Comparison of ENCODE assay signal across 18 mouse cellular contexts in the genomic region with DNA sequence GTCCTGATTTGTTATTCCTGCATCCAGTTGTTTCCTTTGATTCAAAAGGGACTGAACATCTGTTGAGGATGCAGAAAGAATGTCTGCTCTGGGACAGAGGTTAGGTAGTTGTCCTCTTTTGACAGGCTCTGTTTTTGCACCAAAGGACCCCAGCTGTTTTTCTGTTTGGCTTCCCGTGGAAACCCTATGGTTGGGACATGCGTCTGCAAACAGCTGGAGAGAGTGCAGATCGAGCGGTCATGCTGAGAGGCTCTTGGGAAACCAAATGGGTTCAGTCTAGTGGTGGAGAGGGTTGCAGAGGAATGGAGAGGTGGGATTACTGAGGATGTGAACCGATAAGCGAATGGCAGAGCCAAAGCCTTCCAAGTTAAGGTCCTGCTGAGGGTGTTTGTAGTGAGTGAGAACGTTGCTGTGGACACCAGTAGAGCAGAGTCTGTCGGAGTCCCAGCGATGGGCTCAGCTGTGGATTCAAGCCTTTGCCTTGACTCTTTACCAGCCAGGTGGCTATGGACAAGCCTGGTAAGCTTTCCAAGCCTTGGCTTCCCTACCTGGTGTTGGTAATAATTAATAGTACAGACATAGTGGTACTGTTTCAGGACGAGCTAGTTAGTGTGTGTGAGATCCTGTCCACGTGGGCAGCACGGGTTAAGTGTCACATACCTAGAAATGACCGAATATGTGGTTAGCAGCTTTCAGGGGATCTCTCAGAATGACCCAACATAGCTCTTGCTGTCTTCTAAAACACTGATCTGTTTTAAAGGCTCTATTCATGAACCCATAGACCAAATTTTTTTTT. TPM values are rescaled to one million over a fixed set of nuclear protein-coding genes. Genes with fewer than 3 reads are reported as not detected.
DNase-seq lines count a peak whose midpoint lies in the region; ATAC-seq and TF ChIP-seq lines count a peak whose summit lies in the region.
"Had no signal": no experiment of that assay in that cellular context is flagged by ENCODE, and none has a peak within 500 bp of the region (broad histone marks: within the 10 kb centered on the region; RNA-seq: fewer than 3 reads in every experiment).

No protein-coding gene starts in this region.

- no peak overlapping the region for H3K9ac ChIP-seq in heart, postnatal 0 days (replicated peaks; ENCODE audit: low read depth, low read length)
- no peak overlapping the region for H3K9ac ChIP-seq in heart, embryonic 11.5 days (ENCODE audit: low read depth, low read length)
- H3K9ac ChIP-seq: embryonic facial prominence, embryonic 12.5 days; hindbrain, embryonic 14.5 days; liver, embryonic 12.5 days; neural tube, embryonic 12.5 days had no signal

- no peak for TF ChIP-seq EP300 in heart, postnatal 0 days (IDR thresholded peaks at IDR 0.05; ENCODE audit: low read depth)

- H3K4me2 ChIP-seq in heart, postnatal 0 days (ENCODE audit: low read depth, low read length), result no peak overlapping the region
- H3K4me2 ChIP-seq in heart, embryonic 11.5 days, result no peak overlapping the region
- H3K4me2 ChIP-seq: embryonic facial prominence, embryonic 12.5 days; hindbrain, embryonic 14.5 days; liver, embryonic 12.5 days; neural tube, embryonic 12.5 days had no signal

- H3K27ac ChIP-seq in heart, postnatal 0 days (ENCODE audit: low read depth), result 0 out of 2 replicates have a peak overlapping the region, but pooled peaks have one; percentile 41
- no peak overlapping the region for H3K27ac ChIP-seq in heart, embryonic 11.5 days (ENCODE audit: low read depth, low read length)
- H3K27ac ChIP-seq: embryonic facial prominence, embryonic 12.5 days; heart, adult 2 months; hindbrain, embryonic 14.5 days; liver, embryonic 12.5 days; neural tube, embryonic 12.5 days had no signal

- TF ChIP-seq CTCF in heart, postnatal 0 days (IDR thresholded peaks at IDR 0.05; ENCODE audit: low read depth), result no peak

- ATAC-seq in heart, postnatal 0 days (ENCODE audit: insufficient read depth, low read depth), result no peak
- no peak for ATAC-seq in heart, embryonic 11.5 days (replicated peaks; ENCODE audit: insufficient number of reproducible peaks, low FRiP score, low TSS enrichment)
- ATAC-seq: liver, embryonic 12.5 days had no signal

- H3K27me3 ChIP-seq in heart, postnatal 0 days (ENCODE audit: control insufficient read depth, insufficient read depth, low read length), result no peaks in the 10 kb centered on the region
- H3K27me3 ChIP-seq in heart, embryonic 11.5 days (ENCODE audit: control insufficient read depth, insufficient read depth, low read length), result no peaks in the 10 kb centered on the region
- H3K27me3 ChIP-seq: embryonic facial prominence, embryonic 12.5 days; liver, embryonic 12.5 days; neural tube, embryonic 12.5 days had no signal

- DNase-seq in heart, postnatal 0 days (ENCODE audit: low spot score), result no peak
- DNase-seq in ZHBTc4 (ENCODE audit: low read depth, low spot score), result peak; percentile 6
- DNase-seq in kidney, adult 18-20 months, result peak; percentile 71
- DNase-seq in kidney, postnatal 25 days, result peak; percentile 70 to 83
- DNase-seq in cerebellum, postnatal 36 days, result no peak
- DNase-seq in embryo, embryonic 10 days (ENCODE audit: low spot score), result no peak
- DNase-seq: adrenal gland, postnatal 10 days; B cell, adult 2 months; cerebellum, postnatal 10 days; retina, postnatal 1 day; spleen, adult 18-20 months; thymus, postnatal 4 days had no signal

- no peaks in the 10 kb centered on the region for H3K9me3 ChIP-seq in heart, postnatal 0 days (replicated peaks; ENCODE audit: control insufficient read depth, low read length)
- no peaks in the 10 kb centered on the region for H3K9me3 ChIP-seq in heart, embryonic 11.5 days (replicated peaks; ENCODE audit: control insufficient read depth, low read length)
- H3K9me3 ChIP-seq: embryonic facial prominence, embryonic 12.5 days; liver, embryonic 12.5 days; neural tube, embryonic 12.5 days had no signal

- H3K4me1 ChIP-seq in heart, postnatal 0 days (ENCODE audit: control insufficient read depth, insufficient read depth), result peaks cover 57% of the 10 kb centered on the region
- peaks cover 30% of the 10 kb centered on the region for H3K4me1 ChIP-seq in heart, embryonic 11.5 days (ENCODE audit: control insufficient read depth, insufficient read depth, low read length)

- no peak overlapping the region for H3K4me3 ChIP-seq in heart, postnatal 0 days (ENCODE audit: low read depth, low read length)
- no peak overlapping the region for H3K4me3 ChIP-seq in heart, embryonic 11.5 days (ENCODE audit: low read depth, low read length)
- H3K4me3 ChIP-seq: embryonic facial prominence, embryonic 12.5 days; heart, adult 2 months; liver, embryonic 12.5 days; neural tube, embryonic 12.5 days had no signal

- WGBS in heart, postnatal 0 days, result 73% methylated on average over 13 of the region's 13 CpGs
- WGBS in heart, embryonic 11.5 days (ENCODE audit: insufficient replicate concordance), result 59% methylated on average over 13 of the region's 13 CpGs

- no peaks in the 10 kb centered on the region for H3K36me3 ChIP-seq in heart, postnatal 0 days (replicated peaks; ENCODE audit: control insufficient read depth, insufficient read depth, low read length)
- H3K36me3 ChIP-seq in heart, embryonic 11.5 days (ENCODE audit: control insufficient read depth, insufficient read depth, low read length), result no peaks in the 10 kb centered on the region
- H3K36me3 ChIP-seq: embryonic facial prominence, embryonic 12.5 days; liver, embryonic 12.5 days; neural tube, embryonic 12.5 days had no signal

RNA-seq across cellular contexts. Expression of gene Itpr1, which starts 39.9 kb away (rescaled TPM):
- total RNA-seq in heart, postnatal 0 days (2014; rRNA removed; ENCODE audit: low replicate concordance), result 22.2 and 41.9 TPM in 2 replicates
- 5.7 and 7.1 TPM in 2 replicates for polyA plus RNA-seq in heart, postnatal 0 days (2015; fragmentation: Nextera tagmentation; extraction: Ambion mirVana)
- 14.3 and 16.7 TPM in 2 replicates for polyA plus RNA-seq in heart, embryonic 11.5 days (2014; fragmentation: Nextera tagmentation; extraction: Ambion mirVana)

Comparison
In these comparisons a context has a peak if more than half of its experiments do, and no peak if none do; other contexts are left out.
1. DNase-seq: peak in ZHBTc4 (single experiment), kidney, adult 18-20 months (single experiment) and kidney, postnatal 25 days (2 of 2); none in heart, postnatal 0 days (single experiment), cerebellum, postnatal 36 days (0 of 2) and embryo, embryonic 10 days (single experiment).